Mouse (Mus musculus) heart, adult 2 months (tissue): ENCODE measurements around the gene Tgfb2. TPM values are rescaled to one million over a fixed set of nuclear protein-coding genes. Genes with fewer than 3 reads are reported as not detected.

Experiments
- DNase-seq, 2 experiments: peaks; one replicate each; pipeline ENCODE4 v3.0.0; 2021
- H3K27ac ChIP-seq: fragments of 200-600 bp; 2 replicates; pipeline ENCODE4 v1.8.1; 2022
- H3K27me3 ChIP-seq: fragments of 200-500 bp; 2 replicates; pipeline ENCODE4 v1.6.1; 2012; ENCODE audit warnings: mild to moderate bottlenecking, low read length, inconsistent platforms, mixed read lengths; ENCODE audit not compliant: control insufficient read depth, insufficient read depth
- H3K36me3 ChIP-seq: fragments of 200-500 bp; 2 replicates; pipeline ENCODE4 v1.6.1; 2012; ENCODE audit warnings: low read length, inconsistent platforms; ENCODE audit not compliant: control insufficient read depth, insufficient read depth
- H3K4me1 ChIP-seq: fragments of 200-500 bp; 2 replicates; pipeline ENCODE4 v1.6.1; 2011; ENCODE audit warnings: low read length; ENCODE audit not compliant: control insufficient read depth, insufficient read depth
- H3K4me3 ChIP-seq: fragments of 200-600 bp; 2 replicates; pipeline ENCODE4 v1.8.1; 2022
- H3K79me2 ChIP-seq: fragments of 200-500 bp; replicated peaks from 2 replicates; pipeline ENCODE4 v1.6.1; 2012; ENCODE audit warnings: mild to moderate bottlenecking, inconsistent platforms, low read length, moderate library complexity, mixed read lengths; ENCODE audit not compliant: control insufficient read depth, insufficient read depth
- H3K9ac ChIP-seq: fragments of 200-500 bp; 2 replicates; pipeline ENCODE4 v1.6.1; 2012; ENCODE audit warnings: low read depth, mild to moderate bottlenecking, control low read depth, inconsistent platforms, low read length, mixed read lengths
- CTCF ChIP-seq: fragments of 200-600 bp; IDR thresholded peaks from 2 replicates; pipeline ENCODE4 v1.8.1; 2022; ENCODE audit warnings: antibody characterized with exemption, mild to moderate bottlenecking, moderate library complexity
- EP300 ChIP-seq: fragments of 200-500 bp; IDR thresholded peaks from 2 replicates; pipeline ENCODE4 v1.6.1; 2011; ENCODE audit warnings: low read depth, low read length, control low read depth; ENCODE audit not compliant: insufficient read depth
- POLR2A ChIP-seq: fragments of 200-500 bp; IDR thresholded peaks from 2 replicates; pipeline ENCODE4 v1.6.1; 2011; ENCODE audit warnings: mild to moderate bottlenecking, low read depth, low read length, control low read depth; ENCODE audit not compliant: insufficient read depth
- WGBS: fragments of 180-500 bp; shearing (Covaris S2); methylation state at CpG from one replicate; pipeline ENCODE4 v1.1.7; 2018; 5-methylcytosine and 5-hydroxymethylcytosine counted together
- intact Hi-C: fragments of 180-260 bp; cut with DNase I; formaldehyde crosslinking; loops from one replicate; pipeline ENCODE4 v1.15.1; 2025
- polyA plus RNA-seq: library from polyadenylated mRNA; depleted of rRNA; stranded (reverse); fragments of >200 nt; gene quantifications from 2 replicates; pipeline ENCODE4 v1.2.3, GENCODE M21; 2012
- total RNA-seq, 2 experiments: library from RNA; stranded (reverse); gene quantifications; 2 replicates each; pipeline ENCODE4 v1.2.3; 2021

The Tgfb2 gene
- total and polyA plus RNA-seq, 3 experiments: 1.5 to 5.1 (median 4.6) TPM

DNA sequence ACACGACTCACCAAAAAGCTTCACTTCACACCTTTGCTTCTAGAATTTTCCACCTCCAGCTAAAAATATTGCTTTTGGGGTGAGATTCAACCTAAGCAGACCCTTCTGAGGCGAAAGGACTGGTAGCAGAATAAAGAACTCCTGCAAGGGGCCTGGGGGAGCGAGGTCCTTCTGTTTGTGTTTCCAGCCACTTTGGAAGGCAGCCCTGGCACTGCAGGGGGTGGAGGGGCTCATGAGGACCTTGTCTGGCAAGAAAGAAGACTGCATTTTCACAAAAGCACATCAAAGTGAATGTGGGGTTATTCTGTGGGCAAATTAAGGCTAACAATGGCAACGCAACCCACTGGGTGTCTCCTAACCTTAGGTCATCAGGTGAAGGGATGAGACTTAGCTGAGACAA is 32.6 kb downstream of the Tgfb2 start:
- no peaks in the 10 kb centered on the region for H3K36me3 ChIP-seq
- no peak for TF ChIP-seq POLR2A
- TF ChIP-seq EP300: no peak
- no peak for TF ChIP-seq CTCF
- H3K4me3 ChIP-seq: no peak overlapping the region
- intact Hi-C loops: no loop called here
- no peaks in the 10 kb centered on the region for H3K79me2 ChIP-seq
- DNase-seq: no peak
- no peaks in the 10 kb centered on the region for H3K27me3 ChIP-seq
- H3K4me1 ChIP-seq: no peaks in the 10 kb centered on the region
- no peak overlapping the region for H3K9ac ChIP-seq
- 84% methylated on average over 4 of the region's 4 CpGs for WGBS
- no peak overlapping the region for H3K27ac ChIP-seq

DNA sequence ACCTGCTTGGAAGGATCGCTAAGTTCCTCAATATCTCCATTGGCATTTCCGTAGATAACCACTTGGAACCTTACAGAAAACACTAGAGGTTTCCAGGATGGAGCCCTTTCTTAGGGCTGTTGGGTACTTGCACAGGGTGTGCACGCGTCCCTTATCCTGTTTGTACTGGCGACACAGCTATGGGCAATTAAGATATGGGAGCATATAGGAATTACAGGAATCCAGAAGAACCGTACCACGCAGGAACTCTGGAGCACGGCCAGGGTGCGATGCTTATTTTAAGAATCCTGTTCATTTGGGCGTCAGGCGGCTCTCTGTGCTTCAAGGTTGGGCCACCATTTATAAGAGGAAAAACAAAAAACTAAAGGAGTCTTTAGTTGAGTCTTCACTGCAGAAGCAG is 42.4 kb downstream of the Tgfb2 start:
- H3K27ac ChIP-seq: no peak overlapping the region
- H3K79me2 ChIP-seq: 0 out of 2 replicates have a peak, but pooled peaks cover 2% of the 10 kb centered on the region
- DNase-seq: no peak
- H3K4me1 ChIP-seq: peaks cover 3% of the 10 kb centered on the region; the same call in 1 of the 2 replicates
- TF ChIP-seq EP300 (no peak), CTCF (no peak), POLR2A (no peak)
- 21% methylated on average over 11 of the region's 11 CpGs for WGBS
- H3K27me3 ChIP-seq: no peaks in the 10 kb centered on the region
- no peak overlapping the region for H3K9ac ChIP-seq
- intact Hi-C loops: no loop called here
- H3K4me3 ChIP-seq: no peak overlapping the region
- H3K36me3 ChIP-seq: no peaks in the 10 kb centered on the region

DNA sequence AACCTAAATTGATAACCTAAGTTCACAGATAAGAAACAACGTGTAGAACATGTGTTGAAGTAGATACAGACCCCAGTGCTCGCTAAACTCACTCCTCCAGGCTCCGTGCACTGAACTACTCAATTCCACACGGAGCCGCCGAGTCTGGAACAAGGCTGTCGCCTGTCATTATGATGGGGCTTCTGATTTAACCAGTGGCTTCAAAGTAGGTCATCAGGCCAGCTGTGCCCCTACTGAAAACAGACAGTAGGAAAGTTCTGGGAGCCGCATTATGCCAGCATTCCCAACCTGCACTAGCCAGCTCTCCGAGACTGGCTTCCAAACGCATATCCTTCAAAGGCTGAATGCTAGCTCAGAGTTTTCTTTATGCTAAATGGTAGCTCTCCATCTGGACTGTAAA is 42.8 kb downstream of the Tgfb2 start:
- TF ChIP-seq POLR2A: no peak
- TF ChIP-seq EP300: no peak
- no peak for TF ChIP-seq CTCF
- H3K27me3 ChIP-seq: no peaks in the 10 kb centered on the region
- H3K79me2 ChIP-seq: 0 out of 2 replicates have a peak, but pooled peaks cover 2% of the 10 kb centered on the region
- no peak for DNase-seq
- no peak overlapping the region for H3K27ac ChIP-seq
- H3K9ac ChIP-seq: no peak overlapping the region
- H3K36me3 ChIP-seq: no peaks in the 10 kb centered on the region
- no peak overlapping the region for H3K4me3 ChIP-seq
- peaks cover 2% of the 10 kb centered on the region; the same call in 1 of the 2 replicates for H3K4me1 ChIP-seq
- intact Hi-C loops: no loop called here
- 36% methylated on average over 10 of the region's 10 CpGs for whole genome bisulfite sequencing

DNA sequence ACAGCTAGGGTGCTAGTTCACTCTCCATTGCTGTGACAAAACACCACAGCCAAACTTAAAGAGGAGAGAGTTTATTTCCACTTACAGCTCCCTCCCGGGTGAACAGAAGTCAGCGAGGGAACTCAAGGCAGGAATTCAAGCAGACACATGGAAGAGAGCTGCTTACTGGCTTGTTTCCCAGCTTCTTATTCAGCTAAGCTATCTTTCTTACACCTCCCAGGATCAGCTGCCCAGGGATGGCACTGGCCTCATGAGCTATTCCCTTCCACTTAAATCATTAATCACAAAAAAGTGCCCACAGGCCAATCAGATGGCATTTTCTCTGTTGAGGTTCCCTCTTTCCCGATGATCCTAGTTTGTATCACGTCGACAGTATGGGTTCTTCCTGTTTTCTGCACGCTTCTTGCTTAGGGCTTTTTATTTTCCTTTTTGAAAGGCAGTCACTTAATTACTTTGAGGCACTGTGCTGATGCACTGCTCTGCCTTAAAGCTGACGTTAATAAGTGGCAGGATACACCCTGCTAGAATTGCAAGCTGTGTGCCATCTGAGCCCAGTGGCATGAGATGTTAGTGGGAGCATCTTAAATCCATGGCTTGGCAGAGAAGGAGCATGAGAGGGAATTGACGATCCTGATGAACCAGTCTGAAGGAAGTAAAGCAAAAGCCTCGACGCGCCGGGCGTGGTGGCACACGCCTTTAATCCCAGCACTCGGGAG is 44.4 kb downstream of the Tgfb2 start:
- Histone ChIP-seq H3K36me3 (no peaks in the 10 kb centered on the region), H3K9ac (no peak overlapping the region), H3K79me2 (no peaks in the 10 kb centered on the region), H3K27ac (no peak overlapping the region), H3K4me1 (peaks cover 2% of the 10 kb centered on the region), H3K4me3 (no peak overlapping the region), H3K27me3 (no peaks in the 10 kb centered on the region)
- intact Hi-C loops: no loop called here
- no peak for DNase-seq
- no peak for TF ChIP-seq POLR2A
- no peak for TF ChIP-seq EP300
- no peak for TF ChIP-seq CTCF
- 76% methylated on average over 15 of the region's 15 CpGs for WGBS

DNA sequence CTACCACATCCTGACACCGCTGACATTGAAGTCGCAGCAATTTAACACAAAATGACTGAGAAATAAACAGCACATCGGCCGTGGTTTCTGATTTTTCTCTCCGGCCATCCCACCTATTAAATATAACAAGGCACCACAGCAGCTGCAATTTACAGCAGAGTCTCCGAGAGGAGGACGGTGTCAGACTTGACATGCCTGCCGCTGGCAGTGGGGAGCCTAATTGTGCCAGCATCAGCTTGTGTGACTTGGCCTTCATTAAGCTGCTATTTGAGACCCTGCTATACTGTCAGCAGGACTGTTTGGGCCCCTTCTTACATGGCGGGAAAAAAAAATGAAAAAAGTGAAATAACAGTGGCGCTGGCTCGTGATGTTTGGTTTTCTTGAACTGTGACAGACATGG is 47.0 kb downstream of the Tgfb2 start:
- Histone ChIP-seq H3K79me2 (no peaks in the 10 kb centered on the region), H3K27me3 (no peaks in the 10 kb centered on the region), H3K4me1 (peaks cover 3% of the 10 kb centered on the region), H3K4me3 (no peak overlapping the region), H3K36me3 (no peaks in the 10 kb centered on the region), H3K9ac (no peak overlapping the region), H3K27ac (no peak overlapping the region)
- TF ChIP-seq CTCF (no peak), POLR2A (no peak), EP300 (no peak)
- DNase-seq: no peak
- 91% methylated on average over 11 of the region's 11 CpGs for WGBS
- intact Hi-C loops: no loop called here

DNA sequence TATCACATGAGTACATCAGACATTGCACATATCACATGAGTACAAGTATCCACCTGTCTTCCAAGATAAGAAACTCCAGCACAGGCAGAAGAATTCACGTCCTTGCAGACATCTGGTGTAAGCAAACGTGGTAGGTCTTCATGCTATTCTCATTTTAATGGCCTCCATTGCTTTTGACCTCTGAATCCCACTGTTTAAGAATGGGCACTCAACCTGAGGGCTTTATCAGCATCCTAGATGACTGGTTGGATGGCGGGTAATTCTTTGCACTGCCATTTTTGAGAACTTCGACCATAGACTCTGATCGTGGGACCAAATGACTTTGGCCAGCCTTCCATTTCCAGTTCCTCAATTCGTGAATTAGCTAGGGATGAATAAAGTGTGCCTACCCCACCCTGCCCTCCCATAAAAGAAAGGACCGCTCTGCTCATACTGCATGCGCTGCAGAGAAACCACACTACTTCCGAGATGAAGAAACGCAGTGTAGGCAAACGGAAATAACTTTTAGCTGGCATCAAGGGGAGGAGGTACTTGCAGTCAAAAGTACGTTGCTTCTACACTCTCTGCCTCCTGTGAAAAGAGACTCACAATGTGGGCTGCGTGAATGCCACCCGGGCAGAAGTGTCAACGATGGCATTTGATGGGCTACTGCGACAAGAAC is 48.1 kb downstream of the Tgfb2 start:
- Histone ChIP-seq H3K4me3 (no peak overlapping the region), H3K27me3 (no peaks in the 10 kb centered on the region), H3K79me2 (no peaks in the 10 kb centered on the region), H3K4me1 (peaks cover 3% of the 10 kb centered on the region), H3K9ac (no peak overlapping the region), H3K36me3 (no peaks in the 10 kb centered on the region), H3K27ac (no peak overlapping the region)
- intact Hi-C loops: no loop called here
- WGBS: 93% methylated on average over 16 of the region's 16 CpGs
- no peak for TF ChIP-seq EP300
- no peak for TF ChIP-seq POLR2A
- no peak for TF ChIP-seq CTCF
- no peak for DNase-seq
